Mouse (Mus musculus): ENCODE measurements around the gene Esyt1.
A peak's percentile ranks its signal among the peaks of the same experiment; 100 is the strongest.

- no peak for TF ChIP-seq CTCF (IDR thresholded peaks at IDR 0.05; ENCODE audit: insufficient read depth, low read length)
- TF ChIP-seq POLR2A (IDR thresholded peaks at IDR 0.05; ENCODE audit: borderline replicate concordance, extremely low read depth, low read depth, low read length): 0 out of 2 replicates have a peak, but pooled peaks have one; percentile 9
Observed at GRCm38 (mm10) chr10:128494667-128495245, 30.9 kb downstream of the Esyt1 start.
